In the genomic region with DNA sequence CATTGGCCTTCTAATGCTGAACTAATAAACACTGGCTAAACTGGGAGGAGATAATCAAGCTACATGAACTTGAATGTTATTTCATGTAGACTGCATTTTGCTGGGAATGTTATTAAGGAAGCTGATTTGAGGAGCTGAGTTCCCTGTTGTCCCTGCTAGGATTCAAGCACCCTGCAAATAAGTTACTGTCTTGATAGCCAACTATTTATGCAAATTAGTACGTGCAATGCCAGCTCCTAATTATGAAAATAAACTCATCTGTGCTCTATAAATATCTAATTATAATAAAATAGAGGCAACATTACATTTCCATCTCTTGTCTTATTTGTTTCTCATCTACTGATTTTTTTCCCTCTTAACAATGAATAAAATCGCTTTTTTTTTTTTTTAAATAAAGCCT, we compare ENCODE assay signal across 27 mouse cellular contexts.
"Had no signal": no experiment of that assay in that cellular context is flagged by ENCODE, and none has a peak within 500 bp of the region (broad histone marks: within the 10 kb centered on the region; RNA-seq: fewer than 3 reads in every experiment).

No protein-coding gene starts in this region.

- H3K9ac ChIP-seq: embryonic facial prominence, embryonic 12.5 days; embryonic facial prominence, embryonic 13.5 days; embryonic facial prominence, embryonic 15.5 days; forebrain, embryonic 12.5 days; forebrain, embryonic 15.5 days; forebrain, postnatal 0 days had no signal

- H3K4me3 ChIP-seq: embryonic facial prominence, embryonic 10.5 days; embryonic facial prominence, embryonic 12.5 days; embryonic facial prominence, embryonic 13.5 days; embryonic facial prominence, embryonic 15.5 days; erythroblast, embryonic 14.5 days; forebrain, embryonic 10.5 days; forebrain, embryonic 12.5 days; forebrain, embryonic 15.5 days; gastrocnemius, adult 2 months; heart, adult 2 months; heart, embryonic 10.5 days had no signal

- H3K4me2 ChIP-seq: embryonic facial prominence, embryonic 12.5 days; embryonic facial prominence, embryonic 13.5 days; embryonic facial prominence, embryonic 15.5 days; forebrain, embryonic 12.5 days; forebrain, embryonic 15.5 days; heart, embryonic 11.5 days had no signal

- DNase-seq: cerebellum, adult 9-10 months; cerebellum, adult 9-11 months; cerebellum, postnatal 10 days; cerebellum, postnatal 14 days; cerebellum, postnatal 25 days; cerebellum, postnatal 36 days; embryo, embryonic 11 days; forebrain, postnatal 0 days; gastrocnemius, adult 2 months; gastrocnemius, postnatal 10 days; gastrocnemius, postnatal 14 days; gastrocnemius, postnatal 25 days; gastrocnemius, postnatal 36 days; heart, adult 11 months; heart, adult 18-20 months; heart, adult 2 months had no signal

- H3K36me3 ChIP-seq: embryonic facial prominence, embryonic 10.5 days; embryonic facial prominence, embryonic 12.5 days; embryonic facial prominence, embryonic 13.5 days; embryonic facial prominence, embryonic 15.5 days; forebrain, embryonic 10.5 days; forebrain, embryonic 12.5 days; forebrain, embryonic 15.5 days; heart, embryonic 10.5 days had no signal

- H3K27ac ChIP-seq: embryonic facial prominence, embryonic 10.5 days; embryonic facial prominence, embryonic 12.5 days; embryonic facial prominence, embryonic 13.5 days; embryonic facial prominence, embryonic 15.5 days; forebrain, embryonic 10.5 days; forebrain, embryonic 12.5 days; forebrain, embryonic 15.5 days; gastrocnemius, adult 2 months; heart, adult 2 months; heart, embryonic 10.5 days had no signal

- H3K4me1 ChIP-seq: embryonic facial prominence, embryonic 12.5 days; embryonic facial prominence, embryonic 13.5 days; embryonic facial prominence, embryonic 15.5 days; heart, embryonic 10.5 days had no signal

- H3K27me3 ChIP-seq: embryonic facial prominence, embryonic 12.5 days; embryonic facial prominence, embryonic 13.5 days; embryonic facial prominence, embryonic 15.5 days; forebrain, embryonic 12.5 days; forebrain, embryonic 15.5 days had no signal

- ATAC-seq: forebrain, embryonic 15.5 days; forebrain, embryonic 16.5 days; forebrain, postnatal 0 days had no signal

- H3K9me3 ChIP-seq: embryonic facial prominence, embryonic 10.5 days; embryonic facial prominence, embryonic 12.5 days; embryonic facial prominence, embryonic 13.5 days; embryonic facial prominence, embryonic 15.5 days; forebrain, embryonic 10.5 days; forebrain, embryonic 12.5 days; forebrain, embryonic 15.5 days; heart, embryonic 10.5 days had no signal
